Mouse (Mus musculus): ENCODE results near the gene Prrx1. TPM values are rescaled to one million over a fixed set of nuclear protein-coding genes. Genes with fewer than 3 reads are reported as not detected.

The Prrx1 gene
- polyA plus RNA-seq, 1 experiment from 2014 or later = 5.3 TPM

DNA sequence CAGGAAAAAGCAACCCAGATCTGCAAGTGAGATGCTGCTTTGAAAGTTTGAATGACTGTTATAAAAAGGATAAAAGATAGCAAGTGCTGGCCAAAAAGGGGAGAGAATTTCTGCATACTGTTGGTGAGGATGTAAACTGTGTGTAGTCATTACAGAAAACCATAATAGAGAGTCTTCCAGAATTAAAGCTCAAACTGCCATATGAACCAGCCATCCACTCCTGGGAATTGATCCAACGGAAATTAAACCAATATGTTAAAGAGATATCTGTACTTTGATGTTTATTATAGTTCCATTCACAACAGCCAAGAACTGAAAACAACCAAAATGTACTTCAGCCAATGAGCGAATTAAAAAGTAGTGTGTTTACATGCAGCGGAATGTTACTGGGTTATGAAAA is 37.5 kb upstream of the Prrx1 start:
- ATAC-seq (ENCODE audit: low FRiP score) (no peak), DNase-seq (ENCODE audit: low spot score) (no peak)
- Histone ChIP-seq H3K9me3 (ENCODE audit: control insufficient read depth, low read length) (no peaks in the 10 kb centered on the region), H3K9ac (no peak overlapping the region), H3K4me3 (replicated peaks; ENCODE audit: low read length) (no peak overlapping the region), H3K27ac (no peak overlapping the region), H3K27me3 (ENCODE audit: control insufficient read depth, insufficient read depth, low read length) (no peaks in the 10 kb centered on the region), H3K4me2 (replicated peaks) (no peak overlapping the region), H3K4me1 (replicated peaks; ENCODE audit: control insufficient read depth, insufficient read depth, low read length) (no peaks in the 10 kb centered on the region), H3K36me3 (replicated peaks; ENCODE audit: control insufficient read depth, insufficient read depth) (no peaks in the 10 kb centered on the region)
- 93% methylated on average over 3 of the region's 3 CpGs for WGBS

GRCm38 (mm10) chr1:163345541-163345940 is 32.0 kb upstream of the Prrx1 start:
- DNase-seq (ENCODE audit: low spot score) = no peak
- H3K4me3 ChIP-seq (replicated peaks; ENCODE audit: low read length) = no peak overlapping the region
- H3K27ac ChIP-seq = no peak overlapping the region
- 91% methylated on average over 5 of the region's 5 CpGs for WGBS
- no peak for ATAC-seq (ENCODE audit: low FRiP score)
- H3K4me2 ChIP-seq (replicated peaks) = no peak overlapping the region
- H3K9me3 ChIP-seq (ENCODE audit: control insufficient read depth, low read length) = no peaks in the 10 kb centered on the region
- no peaks in the 10 kb centered on the region for H3K4me1 ChIP-seq (replicated peaks; ENCODE audit: control insufficient read depth, insufficient read depth, low read length)
- no peaks in the 10 kb centered on the region for H3K36me3 ChIP-seq (replicated peaks; ENCODE audit: control insufficient read depth, insufficient read depth)
- H3K27me3 ChIP-seq (ENCODE audit: control insufficient read depth, insufficient read depth, low read length) = no peaks in the 10 kb centered on the region
- H3K9ac ChIP-seq = no peak overlapping the region

- no peak for ATAC-seq (ENCODE audit: low FRiP score)
- no peak for DNase-seq (ENCODE audit: low spot score)
- no peak overlapping the region for H3K4me3 ChIP-seq (replicated peaks; ENCODE audit: low read length)
- no peak overlapping the region for H3K27ac ChIP-seq
- no peaks in the 10 kb centered on the region for H3K9me3 ChIP-seq (ENCODE audit: control insufficient read depth, low read length)
- H3K27me3 ChIP-seq (ENCODE audit: control insufficient read depth, insufficient read depth, low read length) = no peaks in the 10 kb centered on the region
- H3K36me3 ChIP-seq (replicated peaks; ENCODE audit: control insufficient read depth, insufficient read depth) = no peaks in the 10 kb centered on the region
- H3K9ac ChIP-seq = no peak overlapping the region
- no peaks in the 10 kb centered on the region for H3K4me1 ChIP-seq (replicated peaks; ENCODE audit: control insufficient read depth, insufficient read depth, low read length)
- H3K4me2 ChIP-seq (replicated peaks) = no peak overlapping the region
- 14% methylated on average over 1 of the region's 1 CpGs for WGBS
Observed at GRCm38 (mm10) chr1:163344931-163345330, 31.4 kb upstream of the Prrx1 start.

GRCm38 (mm10) chr1:163339219-163339561 is 25.7 kb upstream of the Prrx1 start:
- Histone ChIP-seq H3K9ac (no peak overlapping the region), H3K9me3 (ENCODE audit: control insufficient read depth, low read length) (no peaks in the 10 kb centered on the region), H3K36me3 (replicated peaks; ENCODE audit: control insufficient read depth, insufficient read depth) (no peaks in the 10 kb centered on the region), H3K27ac (no peak overlapping the region), H3K4me2 (replicated peaks) (no peak overlapping the region), H3K4me1 (replicated peaks; ENCODE audit: control insufficient read depth, insufficient read depth, low read length) (no peaks in the 10 kb centered on the region; the same call in 1 of the 2 replicates), H3K27me3 (ENCODE audit: control insufficient read depth, insufficient read depth, low read length) (no peaks in the 10 kb centered on the region), H3K4me3 (replicated peaks; ENCODE audit: low read length) (no peak overlapping the region)
- ATAC-seq (ENCODE audit: low FRiP score) (0 out of 2 replicates have a peak, but pooled peaks have one; percentile 51), DNase-seq (ENCODE audit: low spot score) (no peak)
- WGBS = 59% methylated on average over 3 of the region's 3 CpGs

- WGBS = 56% methylated on average over 7 of the region's 7 CpGs
Observed at GRCm38 (mm10) chr1:163338525-163339218, 25.2 kb upstream of the Prrx1 start.

DNA sequence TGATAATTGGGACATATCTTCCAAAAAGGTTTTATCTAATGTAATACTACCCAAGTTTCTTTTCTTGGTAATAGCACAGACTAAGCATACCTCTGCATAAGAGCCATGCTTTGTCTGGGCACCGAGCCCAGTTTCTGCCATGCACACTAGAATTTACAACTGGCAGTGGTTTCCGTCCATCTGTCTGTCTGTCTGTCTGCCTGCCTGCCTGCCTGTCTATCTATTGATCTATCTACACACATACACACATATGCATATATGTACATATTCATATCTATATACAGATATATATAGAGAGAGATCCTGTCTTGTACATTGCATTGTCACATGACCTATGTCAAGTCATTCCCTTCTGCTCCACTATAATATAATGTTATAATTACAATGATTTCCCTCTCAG is 24.3 kb upstream of the Prrx1 start:
- Histone ChIP-seq H3K4me2 (replicated peaks) (no peak overlapping the region), H3K4me3 (replicated peaks; ENCODE audit: low read length) (no peak overlapping the region), H3K9me3 (ENCODE audit: control insufficient read depth, low read length) (no peaks in the 10 kb centered on the region), H3K4me1 (replicated peaks; ENCODE audit: control insufficient read depth, insufficient read depth, low read length) (no peaks in the 10 kb centered on the region; the same call in 1 of the 2 replicates), H3K9ac (no peak overlapping the region), H3K27ac (no peak overlapping the region), H3K27me3 (ENCODE audit: control insufficient read depth, insufficient read depth, low read length) (no peaks in the 10 kb centered on the region), H3K36me3 (replicated peaks; ENCODE audit: control insufficient read depth, insufficient read depth) (no peaks in the 10 kb centered on the region)
- 68% methylated on average over 2 of the region's 2 CpGs for WGBS
- DNase-seq (ENCODE audit: low spot score) (no peak), ATAC-seq (ENCODE audit: low FRiP score) (no peak)

More at GRCm38 (mm10) chr1:163338525-163339218, 25.2 kb upstream of the Prrx1 start:
- ATAC-seq (ENCODE audit: low FRiP score) (peak; percentile 77), DNase-seq (ENCODE audit: low spot score) (peak; percentile 52)
- H3K36me3 ChIP-seq (replicated peaks; ENCODE audit: control insufficient read depth, insufficient read depth) = no peaks in the 10 kb centered on the region
- H3K9ac ChIP-seq = no peak overlapping the region
- no peaks in the 10 kb centered on the region; the same call in 1 of the 2 replicates for H3K4me1 ChIP-seq (replicated peaks; ENCODE audit: control insufficient read depth, insufficient read depth, low read length)
- no peak overlapping the region for H3K4me2 ChIP-seq (replicated peaks)
- no peaks in the 10 kb centered on the region for H3K27me3 ChIP-seq (ENCODE audit: control insufficient read depth, insufficient read depth, low read length)
- H3K27ac ChIP-seq = no peak overlapping the region
- H3K4me3 ChIP-seq (replicated peaks; ENCODE audit: low read length) = no peak overlapping the region
- no peaks in the 10 kb centered on the region for H3K9me3 ChIP-seq (ENCODE audit: control insufficient read depth, low read length)

DNA sequence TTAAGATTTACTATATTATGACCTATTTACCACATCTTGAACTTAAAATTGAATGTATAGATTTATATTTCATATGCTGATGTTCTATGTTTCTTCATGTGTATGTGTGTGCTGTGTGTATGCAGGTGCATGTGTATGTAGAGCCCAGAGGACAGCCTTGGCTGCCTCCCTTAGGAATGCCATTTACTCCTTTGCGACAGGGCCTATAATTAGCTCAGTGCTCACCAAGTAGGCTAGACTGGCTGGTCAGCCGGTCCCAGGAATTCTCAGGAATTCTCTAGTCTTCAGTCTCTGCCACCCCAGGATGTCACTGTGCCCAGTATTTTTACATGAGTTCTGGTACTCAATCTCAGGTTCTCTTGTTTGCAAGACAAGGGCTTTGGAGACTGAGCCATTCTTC is 13.8 kb upstream of the Prrx1 start:
- H3K9me3 ChIP-seq (ENCODE audit: control insufficient read depth, low read length) = no peaks in the 10 kb centered on the region
- H3K27ac ChIP-seq = no peak overlapping the region
- ATAC-seq (ENCODE audit: low FRiP score) = no peak
- H3K9ac ChIP-seq = no peak overlapping the region
- no peaks in the 10 kb centered on the region for H3K27me3 ChIP-seq (ENCODE audit: control insufficient read depth, insufficient read depth, low read length)
- H3K36me3 ChIP-seq (replicated peaks; ENCODE audit: control insufficient read depth, insufficient read depth) = no peaks in the 10 kb centered on the region
- H3K4me2 ChIP-seq (replicated peaks) = no peak overlapping the region
- WGBS = 79% methylated on average over 2 of the region's 2 CpGs
- no peak for DNase-seq (ENCODE audit: low spot score)
- no peak overlapping the region for H3K4me3 ChIP-seq (replicated peaks; ENCODE audit: low read length)
- H3K4me1 ChIP-seq (replicated peaks; ENCODE audit: control insufficient read depth, insufficient read depth, low read length) = no peaks in the 10 kb centered on the region

GRCm38 (mm10) chr1:163319669-163320571 is 6.4 kb upstream of the Prrx1 start:
- no peak overlapping the region for H3K4me3 ChIP-seq (replicated peaks; ENCODE audit: low read length)
- H3K27ac ChIP-seq = no peak overlapping the region
- peaks cover 3% of the 10 kb centered on the region for H3K4me1 ChIP-seq (replicated peaks; ENCODE audit: control insufficient read depth, insufficient read depth, low read length)
- ATAC-seq (ENCODE audit: low FRiP score) (no peak), DNase-seq (ENCODE audit: low spot score) (no peak)
- H3K9me3 ChIP-seq (ENCODE audit: control insufficient read depth, low read length) = no peaks in the 10 kb centered on the region
- no peaks in the 10 kb centered on the region for H3K36me3 ChIP-seq (replicated peaks; ENCODE audit: control insufficient read depth, insufficient read depth)
- WGBS = 67% methylated on average over 3 of the region's 3 CpGs
- H3K9ac ChIP-seq = no peak overlapping the region
- H3K27me3 ChIP-seq (ENCODE audit: control insufficient read depth, insufficient read depth, low read length) = peaks cover 20% of the 10 kb centered on the region
- H3K4me2 ChIP-seq (replicated peaks) = no peak overlapping the region

DNA sequence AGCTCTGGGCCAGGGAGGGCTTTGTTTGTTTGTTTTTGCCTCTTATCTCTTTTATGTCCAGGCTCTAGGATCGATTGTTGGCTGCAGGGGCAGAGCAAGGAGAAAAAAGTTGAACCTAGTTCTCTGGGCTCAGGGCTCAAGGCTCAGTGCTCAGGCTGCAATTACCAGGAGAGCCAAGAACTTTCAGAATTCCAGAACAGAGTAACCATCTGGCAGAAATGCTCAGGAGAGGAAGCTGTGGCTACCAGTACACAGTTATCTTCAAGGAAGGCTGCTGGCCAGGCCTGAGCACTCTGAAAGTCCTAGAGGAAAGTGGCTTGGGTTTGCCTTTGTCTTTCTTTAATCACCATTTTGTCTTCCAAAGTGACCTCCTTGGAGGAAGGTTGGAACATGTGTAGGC is 3.4 kb upstream of the Prrx1 start:
- DNase-seq (ENCODE audit: low spot score) (no peak), ATAC-seq (ENCODE audit: low FRiP score) (no peak)
- H3K27me3 ChIP-seq (ENCODE audit: control insufficient read depth, insufficient read depth, low read length) = peaks cover 49% of the 10 kb centered on the region
- H3K27ac ChIP-seq = no peak overlapping the region
- H3K4me2 ChIP-seq (replicated peaks) = no peak overlapping the region
- no peaks in the 10 kb centered on the region for H3K9me3 ChIP-seq (ENCODE audit: control insufficient read depth, low read length)
- no peak overlapping the region for H3K4me3 ChIP-seq (replicated peaks; ENCODE audit: low read length)
- H3K9ac ChIP-seq = no peak overlapping the region
- WGBS = 33% methylated on average over 1 of the region's 1 CpGs
- no peaks in the 10 kb centered on the region for H3K36me3 ChIP-seq (replicated peaks; ENCODE audit: control insufficient read depth, insufficient read depth)
- H3K4me1 ChIP-seq (replicated peaks; ENCODE audit: control insufficient read depth, insufficient read depth, low read length) = peaks cover 30% of the 10 kb centered on the region
